Mouse (Mus musculus): ENCODE results near the gene Dicer1.

The Dicer1 gene

GRCm38 (mm10) chr12:104751814-104752765, at the start of gene Dicer1:
Gene Dicer1, minus strand, starts transcription at chr12:104751952.
- DNase-seq = peak; percentile 95

GRCm38 (mm10) chr12:104799365-104799764, 47.6 kb upstream of the Dicer1 start:
- DNase-seq = no peak

- DNase-seq = no peak
Observed at GRCm38 (mm10) chr12:104797905-104798304, 46.2 kb upstream of the Dicer1 start.

GRCm38 (mm10) chr12:104796635-104797378, 45.1 kb upstream of the Dicer1 start:
- DNase-seq = no peak

- DNase-seq = no peak
Observed at GRCm38 (mm10) chr12:104794957-104795356, 43.2 kb upstream of the Dicer1 start.

GRCm38 (mm10) chr12:104793486-104793885, 41.7 kb upstream of the Dicer1 start:
- no peak for DNase-seq

- no peak for DNase-seq
Observed at GRCm38 (mm10) chr12:104777603-104778002, 25.9 kb upstream of the Dicer1 start.

- no peak for DNase-seq
Observed at GRCm38 (mm10) chr12:104771941-104772340, 20.2 kb upstream of the Dicer1 start.

- no peak for DNase-seq
Observed at GRCm38 (mm10) chr12:104769201-104769785, 17.5 kb upstream of the Dicer1 start.

- no peak for DNase-seq
Observed at GRCm38 (mm10) chr12:104767183-104767582, 15.4 kb upstream of the Dicer1 start.

GRCm38 (mm10) chr12:104765761-104766160, 14.0 kb upstream of the Dicer1 start:
- no peak for DNase-seq

GRCm38 (mm10) chr12:104765116-104765515, 13.4 kb upstream of the Dicer1 start:
- DNase-seq = no peak

- no peak for DNase-seq
Observed at GRCm38 (mm10) chr12:104763918-104764317, 12.2 kb upstream of the Dicer1 start.

- DNase-seq = no peak
Observed at GRCm38 (mm10) chr12:104761411-104761810, 9.7 kb upstream of the Dicer1 start.

GRCm38 (mm10) chr12:104758066-104758465, 6.3 kb upstream of the Dicer1 start:
- DNase-seq = no peak

- DNase-seq = no peak
Observed at GRCm38 (mm10) chr12:104753686-104754085, 1.9 kb upstream of the Dicer1 start.

- DNase-seq = peak; percentile 43
Observed at GRCm38 (mm10) chr12:104751331-104751813, 380 bp downstream of the Dicer1 start.

- no peak for DNase-seq
Observed at GRCm38 (mm10) chr12:104748946-104749345, 2.8 kb downstream of the Dicer1 start.

GRCm38 (mm10) chr12:104747252-104747651, 4.5 kb downstream of the Dicer1 start:
- DNase-seq = no peak

GRCm38 (mm10) chr12:104746601-104747000, 5.2 kb downstream of the Dicer1 start:
- DNase-seq = no peak

GRCm38 (mm10) chr12:104743687-104744086, 8.1 kb downstream of the Dicer1 start:
- no peak for DNase-seq

GRCm38 (mm10) chr12:104742247-104742646, 9.5 kb downstream of the Dicer1 start:
- no peak for DNase-seq

Measured in liver (tissue).